Mouse (Mus musculus): ENCODE results near the gene Cul4a.

GRCm38 (mm10) chr8:13160691-13161090 lies 55.3 kb downstream of the Cul4a start:
- TF ChIP-seq CTCF (conservative IDR thresholded peaks at IDR 0.05; ENCODE audit: insufficient read depth, insufficient read length, low read depth, low read length) (no peak), POLR2A (IDR thresholded peaks at IDR 0.05; ENCODE audit: low read depth, low read length) (no peak)
